Mouse (Mus musculus) frontal cortex, postnatal 25 days (tissue): ENCODE data around the gene Trib3.
A peak's percentile ranks its signal among the peaks of the same experiment; 100 is the strongest.
"Not testable (repeated sequence)": the region's sequence is repeated elsewhere in the genome, so short reads cannot be mapped to it uniquely, and the experiment has no call there.

Source experiments
- DNase-seq, 2 experiments: peaks; one replicate each; pipeline ENCODE4 v3.0.0; 2022; ENCODE audit warnings: low spot score in 2 of 2

The Trib3 gene

DNA sequence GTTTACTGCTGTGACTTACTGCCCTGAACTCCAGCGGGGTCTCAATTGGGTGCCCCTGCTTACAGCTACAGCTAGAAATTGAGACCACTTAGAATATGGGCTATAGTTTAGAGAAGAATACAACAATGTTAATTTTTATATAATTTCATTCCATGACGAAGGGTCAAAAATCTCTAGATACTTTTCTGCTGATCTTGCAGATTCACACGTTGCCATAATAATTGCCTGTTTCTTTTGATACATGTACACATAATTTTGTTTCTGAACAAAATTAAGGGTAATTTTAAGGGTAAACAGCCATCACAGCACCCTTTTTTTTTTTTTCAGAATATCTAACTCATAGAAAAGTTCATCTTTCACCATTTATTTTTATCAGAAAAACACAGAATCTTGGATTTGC, 36.6 kb downstream of the Trib3 start:
- no peak for DNase-seq

- DNase-seq = no peak
Observed at GRCm38 (mm10) chr2:152305480-152305879, 38.4 kb downstream of the Trib3 start.

DNA sequence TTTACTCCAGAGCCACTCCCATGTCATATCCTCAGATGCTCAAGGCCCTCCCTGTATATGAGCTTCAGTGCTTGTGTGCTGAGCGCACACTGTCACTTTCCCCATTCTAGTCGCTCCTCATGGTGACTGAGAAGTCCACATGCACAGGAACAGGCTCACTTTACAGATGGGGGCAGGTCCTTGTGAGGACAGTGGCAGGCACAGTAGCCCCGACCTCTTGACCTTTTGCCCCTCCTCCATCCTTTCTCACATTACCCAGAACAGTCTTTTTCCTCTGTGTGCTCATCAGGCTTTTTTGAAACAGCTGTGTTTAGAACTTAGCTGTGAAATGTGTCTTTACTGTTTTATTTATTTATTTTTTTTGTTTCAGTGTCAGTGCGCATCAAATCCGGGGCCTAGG, 40.1 kb downstream of the Trib3 start:
- DNase-seq = no peak

GRCm38 (mm10) chr2:152302862-152303261, 41.0 kb downstream of the Trib3 start:
- DNase-seq = no peak

DNA sequence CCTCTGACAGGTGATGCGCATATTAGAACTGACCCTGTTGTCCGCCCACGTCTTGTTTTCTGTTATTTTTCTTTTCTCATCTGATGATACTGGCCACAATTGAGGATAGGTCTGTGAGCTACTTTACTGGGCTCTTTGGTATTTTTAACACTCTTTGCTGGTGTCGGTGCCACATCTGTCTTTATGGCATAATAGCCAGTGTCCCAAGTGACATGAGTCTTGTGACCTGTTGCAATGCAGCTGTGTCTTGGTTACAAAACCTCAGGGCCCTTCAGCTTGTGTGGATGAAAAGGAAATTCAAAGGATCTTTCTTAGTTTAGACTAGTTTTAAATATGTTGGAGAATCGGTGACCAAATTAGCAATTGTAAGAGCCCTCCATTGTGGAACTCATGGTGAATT, 49.3 kb downstream of the Trib3 start:
- no peak for DNase-seq

DNA sequence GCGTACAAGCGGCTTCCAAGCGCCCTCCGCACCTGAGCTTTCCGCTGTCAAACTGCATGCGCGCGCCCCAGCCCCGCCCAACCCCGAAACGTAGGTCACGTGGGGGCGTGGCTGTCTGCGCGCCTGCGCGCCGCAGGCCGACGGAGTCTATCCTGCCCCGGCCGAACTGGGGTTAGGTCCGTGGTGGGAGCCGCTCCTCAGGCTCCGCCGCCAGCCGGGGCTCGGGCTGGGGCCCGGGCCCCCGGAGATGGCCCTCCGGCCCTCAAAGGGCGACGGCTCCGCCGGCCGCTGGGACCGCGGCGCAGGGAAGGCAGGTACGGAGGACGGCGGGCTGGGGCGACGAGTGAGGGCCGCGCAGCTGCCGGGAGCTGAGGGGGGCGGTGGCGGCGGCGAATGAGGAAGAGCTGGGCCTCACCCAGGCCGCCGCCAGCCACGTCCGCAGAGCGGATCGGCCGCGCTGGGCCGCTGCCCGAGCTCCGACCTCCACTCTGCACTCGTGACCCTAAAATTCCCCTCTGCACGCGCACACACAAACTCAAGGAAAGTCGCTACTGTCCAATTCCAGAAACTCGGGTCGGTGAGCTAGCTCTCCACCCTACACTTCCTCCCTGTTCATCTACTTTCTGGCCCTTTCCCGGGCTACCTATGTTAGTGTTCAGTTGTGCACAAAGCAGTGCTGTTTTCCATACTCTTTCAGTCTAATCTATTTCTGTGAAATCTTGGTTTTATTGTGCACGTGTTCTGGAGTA, 49.9 kb downstream of the Trib3 start, which contains the start of gene Tbc1d20:
TSS of gene Tbc1d20 (plus strand) at position 102 of the 749 bp plus-strand sequence.
- DNase-seq = peak; percentile 67 to 79

DNA sequence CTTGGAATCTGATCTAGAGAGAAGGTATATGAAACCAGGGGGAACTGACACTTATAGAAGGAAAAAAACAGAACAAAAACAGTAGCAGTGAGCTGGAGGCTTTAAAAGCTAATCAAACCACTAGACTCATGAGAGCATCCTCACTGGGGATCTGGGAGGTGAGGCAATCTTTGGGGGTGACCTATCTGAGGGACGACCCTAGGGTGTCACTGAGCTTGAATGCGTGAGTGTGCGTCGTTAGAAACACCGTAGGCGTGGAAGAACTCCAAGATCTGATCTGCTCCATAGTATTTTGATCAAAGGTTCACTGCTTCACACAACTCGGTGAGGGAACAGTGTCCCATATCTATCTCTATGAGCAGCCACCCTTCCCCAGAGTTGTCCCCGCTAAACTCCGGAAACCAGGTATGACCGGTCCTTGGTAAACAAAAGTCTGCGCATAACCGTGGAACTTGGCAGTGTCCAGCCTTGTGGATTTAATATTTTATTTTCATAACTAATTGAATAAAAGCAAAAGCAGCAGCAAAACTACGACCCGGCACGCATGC, 50.6 kb downstream of the Trib3 start:
- no peak for DNase-seq

- DNase-seq = no peak
Observed at GRCm38 (mm10) chr2:152292475-152292874, 51.4 kb downstream of the Trib3 start.

DNA sequence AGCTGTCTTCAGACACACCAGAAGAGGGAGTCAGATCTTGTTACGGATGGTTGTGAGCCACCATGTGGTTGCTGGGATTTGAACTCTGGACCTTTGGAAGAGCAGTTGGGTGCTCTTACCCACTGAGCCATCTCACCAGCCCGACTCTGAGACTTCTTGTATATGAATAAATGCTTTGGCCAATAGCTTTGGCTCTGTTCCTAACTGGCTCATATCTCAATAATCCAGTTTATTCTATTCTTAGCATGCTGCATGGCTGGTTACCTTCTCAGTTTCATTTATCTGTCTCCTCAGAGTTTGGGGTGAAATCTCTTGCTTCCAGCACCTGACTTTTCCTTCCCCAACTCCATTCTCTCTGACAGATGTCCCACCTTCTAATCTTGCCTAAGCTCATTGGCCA, 54.2 kb downstream of the Trib3 start:
- not testable (repeated sequence) for DNase-seq

DNA sequence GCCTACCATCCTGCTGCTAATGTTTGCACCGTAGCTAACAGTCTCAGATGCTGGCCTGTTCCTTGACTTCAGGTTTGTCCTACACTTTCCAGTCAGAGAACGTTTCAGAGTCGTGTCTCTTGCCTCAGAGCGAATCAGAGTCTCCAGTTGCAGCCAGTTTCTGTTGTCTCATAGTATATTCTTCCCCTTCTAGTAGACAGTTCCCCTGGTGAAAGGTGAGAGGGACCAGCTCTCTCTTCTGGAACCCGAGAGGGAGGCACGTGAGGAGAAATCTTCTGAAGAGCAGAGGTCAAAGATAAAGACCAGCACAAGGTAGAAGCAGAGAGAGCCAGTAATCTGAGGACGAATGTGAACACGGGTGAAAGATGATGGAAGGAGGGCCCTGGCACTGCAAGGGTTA, 55.8 kb downstream of the Trib3 start:
- no peak for DNase-seq

GRCm38 (mm10) chr2:152287560-152287959, 56.3 kb downstream of the Trib3 start:
- no peak for DNase-seq
